Mouse (Mus musculus): ENCODE measurements around the gene Vmn2r39. TPM values are rescaled to one million over a fixed set of nuclear protein-coding genes. Genes with fewer than 3 reads are reported as not detected.
"Not testable (repeated sequence)": the region's sequence is repeated elsewhere in the genome, so short reads cannot be mapped to it uniquely, and the experiment has no call there.

The Vmn2r39 gene
- polyA plus RNA-seq (2012; rRNA removed) (not detected in 2 replicates), polyA plus RNA-seq (2014; fragmentation: Nextera tagmentation; extraction: Ambion mirVana) (not detected in 2 replicates)

DNA sequence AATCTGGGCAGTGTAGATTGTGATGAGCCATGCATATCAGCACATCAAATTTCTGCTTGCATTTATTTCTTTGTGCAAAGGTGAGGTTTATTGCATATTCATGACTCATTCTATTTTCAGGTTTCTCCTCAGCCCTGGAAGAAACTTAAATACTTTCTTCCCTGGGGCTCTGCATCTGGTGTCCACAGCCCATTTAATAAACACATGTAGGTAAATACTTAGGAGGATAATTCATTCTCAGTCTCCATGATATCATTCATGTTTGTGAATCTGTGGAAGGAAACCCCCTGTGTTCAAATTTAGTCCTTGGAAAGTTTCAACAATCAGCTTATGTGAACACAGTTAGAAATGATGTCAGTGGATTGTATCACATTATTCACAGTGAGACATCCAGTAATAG lies at the start of gene Vmn2r39:
TSS of gene Vmn2r39 (minus strand) at position 101 of the 400 bp plus-strand sequence.
- H3K36me3 ChIP-seq (replicated peaks; ENCODE audit: control insufficient read depth, insufficient read depth, low read depth); H3K4me2 ChIP-seq (ENCODE audit: low read depth); H3K4me1 ChIP-seq (replicated peaks; ENCODE audit: control insufficient read depth in 2 of 2, insufficient read depth in 2 of 2, low read length in 1 of 2); H3K9ac ChIP-seq (replicated peaks); H3K4me3 ChIP-seq (ENCODE audit: insufficient read depth in 1 of 2, low read depth in 2 of 2, low read length in 2 of 2); H3K27me3 ChIP-seq (ENCODE audit: control insufficient read depth, insufficient read depth, low read length); H3K27ac ChIP-seq; ATAC-seq (ENCODE audit: insufficient read depth); DNase-seq (ENCODE audit: low read depth in 3 of 3, low spot score in 3 of 3); H3K9me3 ChIP-seq (ENCODE audit: control insufficient read depth, low read length): not testable (repeated sequence)

GRCm38 (mm10) chr7:9065353-9065752 lies 34.8 kb upstream of the Vmn2r39 start:
- 67% methylated on average over 4 of the region's 4 CpGs for WGBS (ENCODE audit: insufficient replicate concordance)
- not testable (repeated sequence) for H3K4me1 ChIP-seq (replicated peaks; ENCODE audit: control insufficient read depth in 2 of 2, insufficient read depth in 2 of 2, low read length in 1 of 2)

More at GRCm38 (mm10) chr7:9065353-9065752, 34.8 kb upstream of the Vmn2r39 start:
- H3K36me3 ChIP-seq (replicated peaks; ENCODE audit: control insufficient read depth, insufficient read depth, low read depth); H3K27me3 ChIP-seq (ENCODE audit: control insufficient read depth, insufficient read depth, low read length); ATAC-seq (ENCODE audit: insufficient read depth); H3K9ac ChIP-seq (replicated peaks); H3K4me3 ChIP-seq (ENCODE audit: insufficient read depth in 1 of 2, low read depth in 2 of 2, low read length in 2 of 2); H3K27ac ChIP-seq; DNase-seq (ENCODE audit: low read depth in 3 of 3, low spot score in 3 of 3); H3K4me2 ChIP-seq (ENCODE audit: low read depth); H3K9me3 ChIP-seq (ENCODE audit: control insufficient read depth, low read length): not testable (repeated sequence)

Other genes with a start within 250 kb of the Vmn2r39 start
- gene Vmn2r40, start 99.4 kb downstream of the Vmn2r39 start, polyA plus RNA-seq (2012; rRNA removed) = not detected in 2 replicates
- gene Vmn2r40, start 99.4 kb downstream of the Vmn2r39 start, polyA plus RNA-seq (2014; fragmentation: Nextera tagmentation; extraction: Ambion mirVana) = not detected in 2 replicates
- gene Vmn2r38, start 67.1 kb upstream of the Vmn2r39 start, polyA plus RNA-seq (2012; rRNA removed) = not detected in 2 replicates
- not detected in 2 replicates for gene Vmn2r38, start 67.1 kb upstream of the Vmn2r39 start, polyA plus RNA-seq (2014; fragmentation: Nextera tagmentation; extraction: Ambion mirVana)
- not detected in 2 replicates for gene Vmn2r37, start 192.9 kb upstream of the Vmn2r39 start, polyA plus RNA-seq (2012; rRNA removed)
- not detected in 2 replicates for gene Vmn2r37, start 192.9 kb upstream of the Vmn2r39 start, polyA plus RNA-seq (2014; fragmentation: Nextera tagmentation; extraction: Ambion mirVana)